Mouse (Mus musculus) heart, postnatal 0 days (tissue): ENCODE measurements at regions not wholly inside any gene's neighbourhood (a gene's known extent, or its start where the extent isn't known, plus 50 kb on each side); places are given as distances from the start of the nearest gene placed in this dataset.

ENCODE experiments used
- ATAC-seq: fragments of 200-750 bp; cut with Nextera tagmentation; 2 replicates; pipeline ENCODE4 v1.8.0; 2017; ENCODE audit warnings: low read depth, moderate number of reproducible peaks, moderate library complexity; ENCODE audit not compliant: insufficient read depth
- DNase-seq: peaks from one replicate; pipeline ENCODE4 v3.0.0-alpha.2; 2016; ENCODE audit warnings: low spot score
- H3K27ac ChIP-seq: fragments of 300-500 bp; sonication (generic); 2 replicates; pipeline ENCODE4 v1.5.1; 2014; ENCODE audit warnings: low read depth, mild to moderate bottlenecking
- H3K27me3 ChIP-seq: fragments of 300-500 bp; sonication (generic); 2 replicates; pipeline ENCODE4 v1.6.1; 2014; ENCODE audit warnings: low read length, mixed read lengths; ENCODE audit not compliant: control insufficient read depth, insufficient read depth
- H3K36me3 ChIP-seq: fragments of 300-500 bp; sonication (generic); replicated peaks from 2 replicates; pipeline ENCODE4 v1.6.1; 2014; ENCODE audit warnings: low read length, mixed read lengths; ENCODE audit not compliant: control insufficient read depth, insufficient read depth
- H3K4me1 ChIP-seq: fragments of 300-500 bp; sonication (generic); 2 replicates; pipeline ENCODE4 v1.6.1; 2014; ENCODE audit warnings: antibody characterized with exemption; ENCODE audit not compliant: control insufficient read depth, insufficient read depth
- H3K4me2 ChIP-seq: fragments of 300-500 bp; sonication (generic); 2 replicates; pipeline ENCODE4 v1.6.1; 2014; ENCODE audit warnings: low read depth, mild to moderate bottlenecking, low read length, moderate library complexity
- H3K4me3 ChIP-seq: fragments of 300-500 bp; sonication (generic); 2 replicates; pipeline ENCODE4 v1.5.1; 2014; ENCODE audit warnings: low read depth, low read length
- H3K9ac ChIP-seq: fragments of 300-500 bp; sonication (generic); replicated peaks from 2 replicates; pipeline ENCODE4 v1.6.1; 2014; ENCODE audit warnings: low read depth, low read length, mixed read lengths
- H3K9me3 ChIP-seq: fragments of 300-500 bp; sonication (generic); replicated peaks from 2 replicates; pipeline ENCODE4 v1.6.1; 2016; ENCODE audit warnings: low read length; ENCODE audit not compliant: control insufficient read depth
- CTCF ChIP-seq: IDR thresholded peaks from 2 replicates; pipeline ENCODE4 v1.5.1; 2016; ENCODE audit warnings: antibody characterized with exemption, control low read depth, low read depth
- EP300 ChIP-seq: IDR thresholded peaks from 2 replicates; pipeline ENCODE4 v1.6.1; 2016; ENCODE audit warnings: antibody characterized with exemption, low read depth
- WGBS: fragments of 180-500 bp; shearing (Covaris S2); extraction: QIAGEN DNeasy Blood & Tissue Kit; methylation state at CpG from one replicate; pipeline ENCODE4 v1.1.7; 2014; 5-methylcytosine and 5-hydroxymethylcytosine counted together

- Histone ChIP-seq H3K27ac (peak overlapping the region; percentile 27; the same call in 1 of the 2 replicates), H3K4me1 (peaks cover 13% of the 10 kb centered on the region; the same call in 1 of the 2 replicates), H3K4me3 (no peak overlapping the region), H3K9me3 (no peaks in the 10 kb centered on the region), H3K27me3 (no peaks in the 10 kb centered on the region), H3K4me2 (no peak overlapping the region; the same call in 1 of the 2 replicates), H3K36me3 (no peaks in the 10 kb centered on the region), H3K9ac (no peak overlapping the region)
- DNase-seq, result no peak
- WGBS, result 36% methylated on average over 6 of the region's 6 CpGs
- TF ChIP-seq CTCF, result no peak
- no peak for TF ChIP-seq EP300
- no peak for ATAC-seq
Observed at GRCm38 (mm10) chr13:110627136-110627535, 232.3 kb downstream of the Plk2 start.

- ATAC-seq, result no peak
- H3K4me1 ChIP-seq, result peaks cover 14% of the 10 kb centered on the region
Observed at GRCm38 (mm10) chr13:110627732-110628131, 232.9 kb downstream of the Plk2 start.

GRCm38 (mm10) chr13:110628201-110628600 is 233.4 kb downstream of the Plk2 start:
- Histone ChIP-seq H3K4me1 (peaks cover 19% of the 10 kb centered on the region), H3K27ac (no peak overlapping the region), H3K9me3 (no peaks in the 10 kb centered on the region), H3K9ac (no peak overlapping the region), H3K4me3 (no peak overlapping the region), H3K27me3 (no peaks in the 10 kb centered on the region), H3K36me3 (no peaks in the 10 kb centered on the region), H3K4me2 (no peak overlapping the region)
- DNase-seq (no peak), ATAC-seq (no peak)
- WGBS, result 87% methylated on average over 1 of the region's 1 CpGs
- TF ChIP-seq EP300 (no peak), CTCF (no peak)

More at GRCm38 (mm10) chr13:110627732-110628131, 232.9 kb downstream of the Plk2 start:
- Histone ChIP-seq H3K36me3 (no peaks in the 10 kb centered on the region), H3K9me3 (no peaks in the 10 kb centered on the region), H3K27me3 (no peaks in the 10 kb centered on the region), H3K4me2 (no peak overlapping the region), H3K27ac (no peak overlapping the region), H3K4me3 (no peak overlapping the region), H3K9ac (no peak overlapping the region)
- no peak for DNase-seq
- 45% methylated on average over 9 of the region's 9 CpGs for WGBS
- no peak for TF ChIP-seq EP300
- TF ChIP-seq CTCF, result no peak

GRCm38 (mm10) chr13:110633261-110633781 is 238.5 kb downstream of the Plk2 start:
- Histone ChIP-seq H3K4me2 (no peak overlapping the region), H3K36me3 (no peaks in the 10 kb centered on the region), H3K4me3 (no peak overlapping the region), H3K9me3 (no peaks in the 10 kb centered on the region), H3K4me1 (peaks cover 10% of the 10 kb centered on the region), H3K27ac (no peak overlapping the region), H3K9ac (no peak overlapping the region), H3K27me3 (no peaks in the 10 kb centered on the region)
- TF ChIP-seq CTCF (no peak), EP300 (no peak)
- 39% methylated on average over 3 of the region's 3 CpGs for WGBS
- DNase-seq (no peak), ATAC-seq (peak; percentile 17; the same call in 1 of the 2 replicates)

- H3K4me3 ChIP-seq, result no peak overlapping the region
- TF ChIP-seq CTCF, result no peak
- TF ChIP-seq EP300, result no peak
- H3K27me3 ChIP-seq, result no peaks in the 10 kb centered on the region
- no peak overlapping the region for H3K4me2 ChIP-seq
- H3K36me3 ChIP-seq, result no peaks in the 10 kb centered on the region
- H3K4me1 ChIP-seq, result peaks cover 10% of the 10 kb centered on the region
- DNase-seq (no peak), ATAC-seq (no peak)
- no peak overlapping the region for H3K27ac ChIP-seq
- no peak overlapping the region for H3K9ac ChIP-seq
- WGBS, result 85% methylated on average over 1 of the region's 1 CpGs
- no peaks in the 10 kb centered on the region for H3K9me3 ChIP-seq
Observed at GRCm38 (mm10) chr13:110633899-110634298, 239.1 kb downstream of the Plk2 start.

GRCm38 (mm10) chr13:110642792-110643191 is 247.9 kb downstream of the Plk2 start:
- H3K4me1 ChIP-seq, result peaks cover 17% of the 10 kb centered on the region
- DNase-seq (no peak), ATAC-seq (no peak)
- TF ChIP-seq CTCF (no peak), EP300 (no peak)
- no peak overlapping the region; the same call in 1 of the 2 replicates for H3K9ac ChIP-seq
- no peaks in the 10 kb centered on the region for H3K36me3 ChIP-seq
- no peak overlapping the region for H3K4me3 ChIP-seq
- peak overlapping the region; percentile 44; the same call in 1 of the 2 replicates for H3K4me2 ChIP-seq
- peak overlapping the region; percentile 94 for H3K27ac ChIP-seq
- no peaks in the 10 kb centered on the region for H3K9me3 ChIP-seq
- WGBS, result 78% methylated on average over 3 of the region's 3 CpGs
- no peaks in the 10 kb centered on the region for H3K27me3 ChIP-seq
